Mouse (Mus musculus): Measurements from ENCODE around the gene Ttc7.

- TF ChIP-seq CTCF (IDR thresholded peaks at IDR 0.05; ENCODE audit: low read depth) (no peak), EP300 (IDR thresholded peaks at IDR 0.05; ENCODE audit: low read depth) (no peak)
These were observed 97.1 kb downstream of the Ttc7 start for GRCm38 (mm10) chr17:87379821-87380220.
